Comparison of ENCODE assay signal across 10 mouse cellular contexts in the genomic region with DNA sequence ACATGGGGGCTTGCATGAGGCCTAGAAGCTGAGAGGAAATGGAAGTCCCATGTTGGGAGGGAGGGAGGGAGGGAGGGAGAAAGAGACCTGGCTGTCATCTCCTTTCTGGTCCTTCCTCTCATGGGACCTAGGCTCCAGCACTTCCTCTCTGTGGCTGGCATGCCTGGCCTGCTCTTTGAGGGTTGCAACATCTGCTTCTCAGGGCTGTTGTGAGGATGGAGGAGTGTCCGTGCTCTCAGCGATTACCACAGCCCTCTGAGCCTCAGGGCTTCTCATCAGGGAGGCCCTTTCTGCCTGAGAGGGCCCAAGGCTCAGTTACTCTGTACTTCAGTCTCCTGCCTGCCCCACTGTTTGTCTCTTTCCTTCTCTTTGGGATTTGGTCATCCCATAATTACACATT. TPM values are rescaled to one million over a fixed set of nuclear protein-coding genes. Genes with fewer than 3 reads are reported as not detected.
DNase-seq lines count a peak whose midpoint lies in the region; ATAC-seq lines count a peak whose summit lies in the region.
"Had no signal": no experiment of that assay in that cellular context is flagged by ENCODE, and none has a peak within 500 bp of the region (broad histone marks: within the 10 kb centered on the region; RNA-seq: fewer than 3 reads in every experiment).

No protein-coding gene starts in this region.

- H3K4me2 ChIP-seq in forebrain, embryonic 11.5 days (ENCODE audit: low read depth, low read length, severe bottlenecking) = no peak overlapping the region

- no peaks in the 10 kb centered on the region for H3K36me3 ChIP-seq in forebrain, embryonic 11.5 days (ENCODE audit: control insufficient read depth, insufficient read depth, low read length)

- peak; percentile 5 for DNase-seq in gastrocnemius, adult 18-20 months (ENCODE audit: low spot score)
- no peak for DNase-seq in gastrocnemius, adult 8-10 months (ENCODE audit: low spot score in 2 of 2)
- DNase-seq in 3134 (ENCODE audit: extremely low read depth, insufficient read length, low spot score) = peak; percentile 45
- DNase-seq in lung, postnatal 25 days (ENCODE audit: low spot score) = peak; percentile 63
- DNase-seq in cerebellum, adult 9-10 months = no peak
- DNase-seq in urinary bladder, postnatal 14 days (ENCODE audit: low spot score) = no peak
- no peak for DNase-seq in forebrain, embryonic 11.5 days (ENCODE audit: low spot score)
- DNase-seq: midbrain, embryonic 14.5 days had no signal

- no peaks in the 10 kb centered on the region for H3K9me3 ChIP-seq in forebrain, embryonic 11.5 days (ENCODE audit: control insufficient read depth, low read length)

- H3K27ac ChIP-seq in forebrain, embryonic 11.5 days (ENCODE audit: low read depth, low read length) = no peak overlapping the region

- H3K4me3 ChIP-seq in forebrain, embryonic 11.5 days (ENCODE audit: low read depth, low read length) = no peak overlapping the region
- H3K4me3 ChIP-seq: erythroblast, embryonic 14.5 days had no signal

- no peak overlapping the region for H3K9ac ChIP-seq in forebrain, embryonic 11.5 days (ENCODE audit: low read length)

- no peaks in the 10 kb centered on the region for H3K27me3 ChIP-seq in forebrain, embryonic 11.5 days (ENCODE audit: control insufficient read depth, insufficient read depth, low read length)

- peak; percentile 98 for ATAC-seq in granulocyte monocyte progenitor cell, adult 5-6 weeks (replicated peaks; ENCODE audit: poor library complexity, severe bottlenecking)
- no peak for ATAC-seq in forebrain, embryonic 11.5 days (replicated peaks; ENCODE audit: low FRiP score)

- no peaks in the 10 kb centered on the region for H3K4me1 ChIP-seq in forebrain, embryonic 11.5 days (replicated peaks; ENCODE audit: control insufficient read depth, insufficient read depth, low read length)

- WGBS in forebrain, embryonic 11.5 days = 53% methylated on average over 2 of the region's 2 CpGs

RNA-seq across cellular contexts. Expression of gene Plcg2, which starts 28.1 kb away (rescaled TPM):
- under 1 TPM; 0.53 to 0.93 TPM for total RNA-seq in gastrocnemius, adult 18-20 months (2021)
- under 1 TPM; 0.51 to 0.74 (median 0.67) TPM for total RNA-seq in gastrocnemius, adult 8-10 months (2022)
- 60.4 and 61.3 TPM in 2 replicates for total RNA-seq in granulocyte monocyte progenitor cell, adult 5-6 weeks (2014; fragmentation: Nextera tagmentation)
- 69.4 and 72.2 TPM in 2 replicates for total RNA-seq in granulocyte monocyte progenitor cell, adult 5-6 weeks (2017)
- 2.0 and 2.7 TPM in 2 replicates for polyA plus RNA-seq in forebrain, embryonic 11.5 days (2014; fragmentation: Nextera tagmentation; extraction: Ambion mirVana)

Comparison
In these comparisons a context has a peak if more than half of its experiments do, and no peak if none do; other contexts are left out.
1. DNase-seq: peak in gastrocnemius, adult 18-20 months (single experiment), 3134 (single experiment) and lung, postnatal 25 days (single experiment); none in gastrocnemius, adult 8-10 months (0 of 2), cerebellum, adult 9-10 months (single experiment), urinary bladder, postnatal 14 days (single experiment) and forebrain, embryonic 11.5 days (single experiment).
2. RNA of gene Plcg2, which starts 28.1 kb away (total RNA-seq): 60.4 to 72.2 TPM in granulocyte monocyte progenitor cell, adult 5-6 weeks; 0.53 to 0.93 TPM in gastrocnemius, adult 18-20 months and 0.51 to 0.74 TPM in gastrocnemius, adult 8-10 months; every median in the first group is over 10 times any median in the second.